Mouse (Mus musculus) intestine, postnatal 0 days (tissue): ENCODE measurements around the gene Ar. TPM values are rescaled to one million over a fixed set of nuclear protein-coding genes. Genes with fewer than 3 reads are reported as not detected.

Source experiments
- ATAC-seq: fragments of 200-750 bp; cut with Nextera tagmentation; 2 replicates; pipeline ENCODE4 v1.8.0; 2017; ENCODE audit warnings: mild to moderate bottlenecking, moderate TSS enrichment, moderate library complexity
- H3K27ac ChIP-seq: fragments of 300-500 bp; sonication (generic); 2 replicates; pipeline ENCODE4 v1.5.1; 2014; ENCODE audit warnings: mild to moderate bottlenecking, low read depth, low read length, moderate library complexity
- H3K27me3 ChIP-seq: fragments of 300-500 bp; sonication (generic); replicated peaks from 2 replicates; pipeline ENCODE4 v1.6.1; 2014; ENCODE audit warnings: low read length, mixed read lengths; ENCODE audit not compliant: control insufficient read depth, insufficient read depth
- H3K36me3 ChIP-seq: fragments of 300-500 bp; sonication (generic); 2 replicates; pipeline ENCODE4 v1.6.1; 2014; ENCODE audit warnings: mild to moderate bottlenecking, moderate library complexity; ENCODE audit not compliant: control insufficient read depth, insufficient read depth
- H3K4me1 ChIP-seq: fragments of 300-500 bp; sonication (generic); replicated peaks from 2 replicates; pipeline ENCODE4 v1.6.1; 2014; ENCODE audit warnings: antibody characterized with exemption, low read length, mixed read lengths; ENCODE audit not compliant: control insufficient read depth, insufficient read depth
- H3K4me2 ChIP-seq: fragments of 300-500 bp; sonication (generic); replicated peaks from 2 replicates; pipeline ENCODE4 v1.6.1; 2014; ENCODE audit warnings: low read depth, mild to moderate bottlenecking, moderate library complexity
- H3K4me3 ChIP-seq: fragments of 300-500 bp; sonication (generic); 2 replicates; pipeline ENCODE4 v1.5.1; 2014; ENCODE audit warnings: low read depth, low read length
- H3K9ac ChIP-seq: fragments of 300-500 bp; sonication (generic); 2 replicates; pipeline ENCODE4 v1.6.1; 2014; ENCODE audit warnings: mild to moderate bottlenecking, low read depth, low read length
- H3K9me3 ChIP-seq: fragments of 300-500 bp; sonication (generic); 2 replicates; pipeline ENCODE4 v1.6.1; 2016; ENCODE audit warnings: mixed run types; ENCODE audit not compliant: control insufficient read depth
- CTCF ChIP-seq: sonication (generic); IDR thresholded peaks from 2 replicates; pipeline ENCODE4 v1.5.1; 2016; ENCODE audit warnings: low read depth, mild to moderate bottlenecking, control low read depth, antibody characterized with exemption, moderate library complexity
- WGBS: fragments of 180-500 bp; shearing (Covaris S2); extraction: QIAGEN DNeasy Blood & Tissue Kit; methylation state at CpG from one replicate; pipeline ENCODE4 v1.1.7; 2014; 5-methylcytosine and 5-hydroxymethylcytosine counted together
- polyA plus RNA-seq: library from polyadenylated mRNA; unstranded; fragments of >200 nt; fragmentation: Nextera tagmentation; extraction: Ambion mirVana; gene quantifications from 2 replicates; pipeline ENCODE4 v1.2.1, GENCODE M21; 2015

Gene Ar
- polyA plus RNA-seq: 0.08 and 0.10 TPM in 2 replicates

- Histone ChIP-seq H3K4me1 (no peaks in the 10 kb centered on the region), H3K9me3 (no peaks in the 10 kb centered on the region), H3K4me3 (peak within 1 kb of the TSS; percentile 24), H3K4me2 (peak within 1 kb of the TSS; percentile 58), H3K27me3 (peaks cover 15% of the 10 kb centered on the region), H3K36me3 (no peaks in the 10 kb centered on the region), H3K27ac (no peak within 1 kb of the TSS), H3K9ac (no peak within 1 kb of the TSS)
- no peak for ATAC-seq
- WGBS: 7% methylated on average over 27 of the region's 27 CpGs
- TF ChIP-seq CTCF: no peak
Observed at GRCm38 (mm10) chrX:98148531-98149342, at the start of gene Ar. Gene Ar (plus strand): TSS chrX:98148769.

- Histone ChIP-seq H3K9me3 (no peaks in the 10 kb centered on the region), H3K4me2 (peak overlapping the region; percentile 58), H3K27ac (no peak overlapping the region), H3K36me3 (no peaks in the 10 kb centered on the region), H3K9ac (no peak overlapping the region), H3K4me3 (peak overlapping the region; percentile 24), H3K27me3 (peaks cover 15% of the 10 kb centered on the region), H3K4me1 (no peaks in the 10 kb centered on the region)
- no peak for ATAC-seq
- 17% methylated on average over 24 of the region's 30 CpGs for WGBS
- TF ChIP-seq CTCF: no peak
Observed at GRCm38 (mm10) chrX:98149724-98150392, 1.3 kb downstream of the Ar start.

GRCm38 (mm10) chrX:98150393-98151119 is 2.0 kb downstream of the Ar start:
- ATAC-seq: no peak

GRCm38 (mm10) chrX:98189759-98190158 is 41.2 kb downstream of the Ar start:
- Histone ChIP-seq H3K4me1 (no peaks in the 10 kb centered on the region), H3K4me2 (no peak overlapping the region), H3K27me3 (no peaks in the 10 kb centered on the region), H3K27ac (no peak overlapping the region), H3K9me3 (no peaks in the 10 kb centered on the region), H3K36me3 (no peaks in the 10 kb centered on the region), H3K4me3 (no peak overlapping the region), H3K9ac (no peak overlapping the region)
- no peak for TF ChIP-seq CTCF
- no peak for ATAC-seq

More at GRCm38 (mm10) chrX:98150393-98151119, 2.0 kb downstream of the Ar start:
- H3K4me3 ChIP-seq: peak overlapping the region; percentile 24
- 20% methylated on average over 33 of the region's 33 CpGs for WGBS
- H3K36me3 ChIP-seq: no peaks in the 10 kb centered on the region
- peaks cover 15% of the 10 kb centered on the region for H3K27me3 ChIP-seq
- peak overlapping the region; percentile 58 for H3K4me2 ChIP-seq
- H3K27ac ChIP-seq: no peak overlapping the region
- no peaks in the 10 kb centered on the region for H3K9me3 ChIP-seq
- no peak for TF ChIP-seq CTCF
- no peaks in the 10 kb centered on the region for H3K4me1 ChIP-seq
- no peak overlapping the region for H3K9ac ChIP-seq

- no peaks in the 10 kb centered on the region for H3K27me3 ChIP-seq
- no peaks in the 10 kb centered on the region for H3K9me3 ChIP-seq
- H3K27ac ChIP-seq: no peak overlapping the region
- 63% methylated on average over 3 of the region's 3 CpGs for WGBS
- no peak overlapping the region for H3K9ac ChIP-seq
- H3K4me2 ChIP-seq: no peak overlapping the region
- TF ChIP-seq CTCF: no peak
- ATAC-seq: no peak
- H3K4me3 ChIP-seq: no peak overlapping the region
- H3K36me3 ChIP-seq: no peaks in the 10 kb centered on the region
- H3K4me1 ChIP-seq: no peaks in the 10 kb centered on the region
Observed at GRCm38 (mm10) chrX:98205766-98206165, 57.2 kb downstream of the Ar start.

GRCm38 (mm10) chrX:98207166-98207565 is 58.6 kb downstream of the Ar start:
- no peak for TF ChIP-seq CTCF
- no peak overlapping the region for H3K27ac ChIP-seq
- no peak overlapping the region for H3K4me2 ChIP-seq
- H3K36me3 ChIP-seq: no peaks in the 10 kb centered on the region
- no peaks in the 10 kb centered on the region for H3K27me3 ChIP-seq
- H3K9ac ChIP-seq: no peak overlapping the region
- no peak for ATAC-seq
- H3K9me3 ChIP-seq: no peaks in the 10 kb centered on the region
- H3K4me1 ChIP-seq: no peaks in the 10 kb centered on the region
- no peak overlapping the region for H3K4me3 ChIP-seq
- 72% methylated on average over 4 of the region's 4 CpGs for WGBS
